Mouse (Mus musculus): ENCODE results near the gene Rexo1. TPM values are rescaled to one million over a fixed set of nuclear protein-coding genes. Genes with fewer than 3 reads are reported as not detected.

Gene Rexo1
- polyA plus RNA-seq, 1 experiment from 2014 or later: 29.5 TPM

- Histone ChIP-seq H3K36me3 (no peaks in the 10 kb centered on the region), H3K9ac (0 out of 2 replicates have a peak overlapping the region, but pooled peaks have one; percentile 14), H3K9me3 (replicated peaks) (no peaks in the 10 kb centered on the region), H3K27me3 (peaks cover 64% of the 10 kb centered on the region), H3K4me1 (peaks cover 21% of the 10 kb centered on the region), H3K4me3 (replicated peaks) (peak overlapping the region; percentile 17), H3K4me2 (peak overlapping the region; percentile 45), H3K27ac (no peak overlapping the region)
- 6% methylated on average over 19 of the region's 19 CpGs for WGBS
- no peak for ATAC-seq (replicated peaks; ENCODE audit: low FRiP score)
Observed at GRCm38 (mm10) chr10:80513739-80514138, 47.6 kb downstream of the Rexo1 start.

- Histone ChIP-seq H3K27ac (no peak overlapping the region), H3K9me3 (replicated peaks) (no peaks in the 10 kb centered on the region), H3K9ac (no peak overlapping the region), H3K4me2 (peak overlapping the region; percentile 64), H3K4me3 (replicated peaks) (peak overlapping the region; percentile 43; the same call in 1 of the 2 replicates), H3K4me1 (peaks cover 21% of the 10 kb centered on the region), H3K36me3 (no peaks in the 10 kb centered on the region), H3K27me3 (peaks cover 85% of the 10 kb centered on the region)
- 45% methylated on average over 10 of the region's 10 CpGs for WGBS
- ATAC-seq (replicated peaks; ENCODE audit: low FRiP score): no peak
Observed at GRCm38 (mm10) chr10:80510273-80510660, 51.1 kb downstream of the Rexo1 start.

DNA sequence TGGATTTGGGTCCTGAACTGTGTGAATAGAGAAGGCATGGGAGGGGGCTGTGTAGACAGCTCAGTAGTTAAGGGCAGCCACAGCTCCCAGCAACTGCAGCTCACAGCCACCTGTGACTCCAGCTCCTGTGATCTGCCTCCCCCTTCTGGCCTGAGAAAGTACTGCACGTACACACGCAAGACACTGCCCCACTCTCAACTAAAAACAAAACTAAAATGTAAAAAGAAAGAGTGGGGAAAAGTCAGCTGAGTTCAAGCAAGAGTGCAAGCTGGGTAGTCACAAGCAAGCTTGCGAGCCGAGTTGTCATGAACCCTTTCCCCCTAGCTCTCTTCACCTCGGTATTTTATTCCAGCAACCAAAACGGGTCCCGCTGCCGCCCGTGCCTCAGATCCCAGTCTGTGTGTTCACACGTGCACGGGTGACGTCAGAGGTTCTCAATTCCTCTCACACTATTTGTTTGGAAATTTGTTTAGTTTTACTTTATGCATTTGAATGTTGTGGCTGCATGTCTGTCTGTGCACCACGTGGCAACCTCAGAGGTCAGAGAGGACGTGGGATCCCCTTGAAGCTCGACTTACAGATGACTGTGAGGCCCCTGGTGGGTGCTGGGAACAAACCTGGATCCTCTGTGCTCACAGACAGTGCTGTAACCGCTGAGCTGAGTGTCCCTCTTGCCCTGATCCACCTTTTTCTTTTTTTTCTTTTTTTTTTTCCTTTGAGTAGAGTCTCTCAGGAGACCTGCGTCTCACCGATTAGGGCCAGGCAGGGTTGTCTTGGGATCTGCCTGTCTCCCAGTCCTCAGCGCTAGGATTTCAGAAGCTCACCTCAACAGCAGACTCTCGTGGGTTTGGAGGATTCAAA is 51.7 kb downstream of the Rexo1 start:
- peak overlapping the region; percentile 30 for H3K9ac ChIP-seq
- ATAC-seq (replicated peaks; ENCODE audit: low FRiP score): peak; percentile 76
- peak overlapping the region; percentile 64 for H3K4me2 ChIP-seq
- H3K9me3 ChIP-seq (replicated peaks): no peaks in the 10 kb centered on the region
- H3K27ac ChIP-seq: no peak overlapping the region
- peaks cover 85% of the 10 kb centered on the region for H3K27me3 ChIP-seq
- WGBS: 7% methylated on average over 20 of the region's 20 CpGs
- peaks cover 21% of the 10 kb centered on the region for H3K4me1 ChIP-seq
- H3K4me3 ChIP-seq (replicated peaks): peak overlapping the region; percentile 43
- no peaks in the 10 kb centered on the region for H3K36me3 ChIP-seq

DNA sequence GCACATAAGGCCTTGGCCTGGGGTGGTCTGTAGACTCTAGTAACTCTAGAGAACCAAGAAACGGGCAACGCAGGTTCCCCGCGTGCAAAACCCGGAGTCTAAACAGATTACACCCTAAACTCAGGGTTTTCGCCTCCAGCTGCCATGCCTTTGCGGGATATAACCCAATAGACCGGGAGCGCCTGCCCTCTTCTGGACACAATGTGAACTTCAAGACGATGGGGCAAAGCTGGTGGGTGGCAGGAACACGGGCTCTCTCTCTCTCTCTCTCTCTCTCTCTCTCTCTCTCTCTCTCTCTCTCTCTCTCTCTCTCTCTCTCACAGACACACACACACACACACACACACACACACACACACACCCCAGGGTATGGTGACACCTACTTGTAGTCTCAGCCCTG is 55.1 kb downstream of the Rexo1 start:
- no peak for ATAC-seq (replicated peaks; ENCODE audit: low FRiP score)
- H3K27ac ChIP-seq: no peak overlapping the region
- WGBS: 0% methylated on average over 10 of the region's 11 CpGs
- H3K9ac ChIP-seq: no peak overlapping the region
- peaks cover 21% of the 10 kb centered on the region for H3K4me1 ChIP-seq
- H3K9me3 ChIP-seq (replicated peaks): no peaks in the 10 kb centered on the region
- peaks cover 83% of the 10 kb centered on the region for H3K27me3 ChIP-seq
- H3K4me3 ChIP-seq (replicated peaks): no peak overlapping the region
- no peaks in the 10 kb centered on the region for H3K36me3 ChIP-seq
- no peak overlapping the region for H3K4me2 ChIP-seq

- no peak overlapping the region for H3K27ac ChIP-seq
- H3K4me2 ChIP-seq: no peak overlapping the region
- H3K27me3 ChIP-seq: peaks cover 85% of the 10 kb centered on the region
- peaks cover 14% of the 10 kb centered on the region for H3K4me1 ChIP-seq
- no peaks in the 10 kb centered on the region for H3K36me3 ChIP-seq
- no peak overlapping the region for H3K9ac ChIP-seq
- no peak for ATAC-seq (replicated peaks; ENCODE audit: low FRiP score)
- H3K4me3 ChIP-seq (replicated peaks): no peak overlapping the region
- 0% methylated on average over 9 of the region's 9 CpGs for WGBS
- H3K9me3 ChIP-seq (replicated peaks): no peaks in the 10 kb centered on the region
Observed at GRCm38 (mm10) chr10:80504724-80505123, 56.6 kb downstream of the Rexo1 start.

DNA sequence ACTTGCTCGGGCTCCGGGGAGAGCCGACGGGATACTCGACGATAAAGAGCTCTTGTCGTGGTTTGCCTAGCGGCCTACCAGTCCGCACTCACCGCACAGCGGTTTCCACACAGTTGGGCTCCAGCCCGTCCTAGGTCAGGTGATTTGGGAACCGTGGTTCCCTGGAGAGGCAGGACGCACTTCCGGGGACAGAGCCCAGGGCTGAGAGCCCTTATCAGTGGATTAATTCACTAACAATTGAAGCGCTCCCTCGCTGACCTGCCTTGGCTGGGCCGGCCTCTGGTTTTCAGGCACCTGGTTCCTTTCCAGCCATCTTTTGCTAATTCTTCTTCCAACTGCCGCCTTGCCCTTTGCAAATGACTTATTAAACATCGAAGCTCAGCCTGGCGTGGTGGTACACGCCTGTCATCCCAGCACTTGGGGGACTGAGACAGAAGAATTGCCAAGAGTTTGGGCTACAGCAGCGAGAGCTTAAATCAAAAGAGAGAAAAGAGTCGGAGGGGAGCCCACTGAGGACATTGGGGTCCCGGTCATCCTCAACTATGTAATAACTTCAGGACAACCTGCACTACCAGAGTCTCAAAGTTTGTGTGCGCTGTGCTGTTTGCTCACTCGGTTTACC is 57.6 kb downstream of the Rexo1 start:
- H3K36me3 ChIP-seq: no peaks in the 10 kb centered on the region
- H3K4me3 ChIP-seq (replicated peaks): no peak overlapping the region
- H3K4me1 ChIP-seq: peaks cover 11% of the 10 kb centered on the region; the same call in 1 of the 2 replicates
- ATAC-seq (replicated peaks; ENCODE audit: low FRiP score): no peak
- 1% methylated on average over 27 of the region's 27 CpGs for WGBS
- no peak overlapping the region for H3K4me2 ChIP-seq
- H3K9me3 ChIP-seq (replicated peaks): no peaks in the 10 kb centered on the region
- H3K27ac ChIP-seq: no peak overlapping the region
- H3K9ac ChIP-seq: no peak overlapping the region
- peaks cover 90% of the 10 kb centered on the region for H3K27me3 ChIP-seq

DNA sequence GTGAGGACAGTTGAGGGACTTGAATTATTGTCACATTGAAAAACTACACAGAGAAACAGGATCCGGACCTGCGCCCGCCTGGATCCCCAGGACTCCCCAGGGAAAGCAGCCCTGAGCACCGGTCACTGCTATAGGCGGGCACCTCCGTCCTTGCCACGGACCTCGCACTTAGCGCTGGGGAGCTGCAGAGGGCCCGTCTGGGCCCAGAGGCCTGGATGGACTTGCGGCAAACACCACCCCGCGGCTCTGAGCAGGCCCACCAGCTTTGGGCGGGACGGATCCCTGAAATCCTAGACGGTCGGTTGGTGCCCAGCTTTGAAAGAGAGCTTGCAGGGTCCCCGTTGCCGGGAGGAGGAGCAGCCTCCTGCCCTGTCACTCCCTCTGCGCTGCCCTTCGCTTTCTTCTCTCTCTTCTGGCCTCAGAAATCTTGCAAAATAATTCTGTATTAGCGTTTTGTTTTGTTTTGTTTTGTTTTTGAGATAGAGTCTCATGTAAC is 58.5 kb downstream of the Rexo1 start:
- H3K27me3 ChIP-seq: peaks cover 93% of the 10 kb centered on the region
- no peak overlapping the region for H3K4me3 ChIP-seq (replicated peaks)
- H3K9ac ChIP-seq: 0 out of 2 replicates have a peak overlapping the region, but pooled peaks have one; percentile 7
- no peak for ATAC-seq (replicated peaks; ENCODE audit: low FRiP score)
- H3K4me1 ChIP-seq: peaks cover 11% of the 10 kb centered on the region; the same call in 1 of the 2 replicates
- no peak overlapping the region for H3K4me2 ChIP-seq
- 2% methylated on average over 22 of the region's 22 CpGs for WGBS
- no peaks in the 10 kb centered on the region for H3K9me3 ChIP-seq (replicated peaks)
- no peaks in the 10 kb centered on the region for H3K36me3 ChIP-seq
- no peak overlapping the region for H3K27ac ChIP-seq

DNA sequence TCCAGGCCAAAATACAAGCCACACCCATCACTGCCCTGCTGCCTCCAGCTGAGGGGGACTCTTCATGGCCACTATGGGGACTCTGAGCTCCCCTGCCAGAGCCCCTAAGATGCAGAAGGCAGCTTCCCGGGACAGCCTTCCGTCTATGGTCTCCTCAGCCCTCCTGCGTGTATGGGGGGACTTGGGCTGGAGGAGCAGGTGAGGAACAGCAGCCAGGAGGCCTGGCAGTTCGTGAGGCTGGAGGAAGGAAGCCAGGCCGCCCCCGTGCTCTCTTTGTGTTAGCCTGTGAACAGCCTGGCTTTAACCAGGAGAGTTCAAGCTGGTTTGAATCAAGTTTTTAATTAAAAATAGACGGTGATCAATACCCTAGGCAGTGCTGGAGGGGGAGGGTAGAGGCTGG is 59.1 kb downstream of the Rexo1 start:
- H3K36me3 ChIP-seq: no peaks in the 10 kb centered on the region
- no peak for ATAC-seq (replicated peaks; ENCODE audit: low FRiP score)
- WGBS: 2% methylated on average over 7 of the region's 7 CpGs

DNA sequence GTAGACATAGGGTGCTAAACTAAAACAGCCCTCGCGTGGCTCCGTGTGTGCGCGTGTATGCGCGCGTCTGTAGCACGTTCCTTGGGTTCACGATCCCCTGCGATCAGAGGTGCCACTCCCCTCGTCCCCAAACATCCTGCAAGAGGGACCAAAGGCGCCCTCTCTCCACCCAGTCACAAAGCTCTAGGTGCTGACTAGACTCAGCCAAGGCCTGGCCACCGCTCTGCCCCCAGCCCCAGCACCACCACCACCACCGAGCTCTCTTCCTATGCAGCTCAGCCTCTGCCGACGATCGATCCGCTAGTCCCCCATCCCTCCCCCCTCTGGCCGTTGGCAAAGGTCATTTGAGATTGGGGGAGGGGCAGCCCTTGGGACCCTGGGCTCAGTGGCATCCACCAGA is 64.9 kb downstream of the Rexo1 start:
- WGBS: under 1% methylated on average over 20 of the region's 20 CpGs
- H3K36me3 ChIP-seq: no peaks in the 10 kb centered on the region
- no peaks in the 10 kb centered on the region for H3K9me3 ChIP-seq (replicated peaks)
- no peak overlapping the region for H3K27ac ChIP-seq
- no peak overlapping the region for H3K9ac ChIP-seq
- peak overlapping the region; percentile 69 for H3K4me2 ChIP-seq
- peaks cover 31% of the 10 kb centered on the region for H3K4me1 ChIP-seq
- no peak for ATAC-seq (replicated peaks; ENCODE audit: low FRiP score)
- H3K4me3 ChIP-seq (replicated peaks): no peak overlapping the region; the same call in 1 of the 2 replicates
- H3K27me3 ChIP-seq: peaks cover 100% of the 10 kb centered on the region

More for the DNA sequence above, 59.1 kb downstream of the Rexo1 start:
- H3K4me3 ChIP-seq (replicated peaks): no peak overlapping the region
- H3K27ac ChIP-seq: no peak overlapping the region
- no peaks in the 10 kb centered on the region for H3K9me3 ChIP-seq (replicated peaks)
- H3K4me2 ChIP-seq: no peak overlapping the region
- peaks cover 11% of the 10 kb centered on the region; the same call in 1 of the 2 replicates for H3K4me1 ChIP-seq
- H3K27me3 ChIP-seq: peaks cover 94% of the 10 kb centered on the region
- no peak overlapping the region for H3K9ac ChIP-seq

- no peaks in the 10 kb centered on the region for H3K36me3 ChIP-seq
- peaks cover 100% of the 10 kb centered on the region for H3K27me3 ChIP-seq
- H3K4me3 ChIP-seq (replicated peaks): peak overlapping the region; percentile 43
- no peak overlapping the region for H3K9ac ChIP-seq
- H3K4me1 ChIP-seq: peaks cover 36% of the 10 kb centered on the region
- peak overlapping the region; percentile 69 for H3K4me2 ChIP-seq
- no peak for ATAC-seq (replicated peaks; ENCODE audit: low FRiP score)
- no peaks in the 10 kb centered on the region for H3K9me3 ChIP-seq (replicated peaks)
- WGBS: 0% methylated on average over 35 of the region's 35 CpGs
- H3K27ac ChIP-seq: no peak overlapping the region
Observed at GRCm38 (mm10) chr10:80495901-80496300, 65.5 kb downstream of the Rexo1 start.

DNA sequence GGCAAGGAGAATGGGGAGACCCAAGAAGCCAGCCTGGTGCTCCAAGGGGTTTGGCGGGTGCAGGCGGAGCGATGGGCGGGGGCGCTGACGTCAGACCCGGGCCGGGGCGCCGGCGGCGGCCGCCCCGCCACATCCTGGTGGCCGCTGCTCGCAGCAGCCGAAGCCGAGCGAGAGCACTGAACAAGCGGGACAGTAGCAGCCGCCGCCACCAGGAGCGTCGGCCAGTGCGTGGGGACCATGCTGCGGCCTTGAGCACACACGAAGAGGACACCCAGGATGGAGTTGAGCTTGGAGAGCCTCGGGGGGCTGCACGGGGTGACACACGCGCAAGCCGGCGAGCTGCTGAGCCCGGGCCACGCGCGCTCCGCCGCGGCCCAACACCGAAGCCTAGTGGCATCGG is 66.6 kb downstream of the Rexo1 start, which contains the start of gene Onecut3:
Gene Onecut3 (plus strand): TSS at position 104 of the 400 bp plus-strand sequence.
- H3K9ac ChIP-seq: peak within 1 kb of the TSS; percentile 27; the same call in 1 of the 2 replicates

More for the DNA sequence above, 66.6 kb downstream of the Rexo1 start, which contains the start of gene Onecut3:
- H3K4me1 ChIP-seq: peaks cover 44% of the 10 kb centered on the region
- H3K27ac ChIP-seq: no peak within 1 kb of the TSS
- H3K4me2 ChIP-seq: peak within 1 kb of the TSS; percentile 69
- ATAC-seq (replicated peaks; ENCODE audit: low FRiP score): peak; percentile 31
- peak within 1 kb of the TSS; percentile 43 for H3K4me3 ChIP-seq (replicated peaks)
- H3K9me3 ChIP-seq (replicated peaks): no peaks in the 10 kb centered on the region
- peaks cover 100% of the 10 kb centered on the region for H3K27me3 ChIP-seq
- H3K36me3 ChIP-seq: no peaks in the 10 kb centered on the region
- WGBS: 0% methylated on average over 30 of the region's 42 CpGs

All from kidney, embryonic 15.5 days (tissue).